Mouse (Mus musculus): ENCODE data around the gene Olfr1135.

Olfr1135 gene

DNA sequence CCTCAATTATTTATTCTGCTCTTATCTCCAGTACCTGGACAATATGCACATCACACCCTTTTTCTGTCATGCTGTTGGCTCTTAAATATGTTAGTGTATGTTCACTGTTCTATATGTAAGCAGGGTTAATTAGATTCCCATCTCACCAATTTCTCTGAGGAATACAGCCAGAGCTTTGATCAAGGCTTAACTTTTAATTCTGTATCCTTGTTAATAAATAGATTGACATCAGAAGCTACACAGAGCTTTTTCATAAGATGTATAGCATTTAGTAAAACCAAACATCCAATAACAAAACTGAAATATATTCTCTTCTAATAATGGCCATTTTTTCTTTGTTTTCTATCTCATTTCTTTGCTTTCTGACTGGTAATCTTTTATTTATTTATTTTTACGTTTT, at the start of gene Olfr1135:
Gene Olfr1135, minus strand, starts transcription at position 101 of the 400 bp plus-strand sequence.
- DNase-seq = no peak

DNA sequence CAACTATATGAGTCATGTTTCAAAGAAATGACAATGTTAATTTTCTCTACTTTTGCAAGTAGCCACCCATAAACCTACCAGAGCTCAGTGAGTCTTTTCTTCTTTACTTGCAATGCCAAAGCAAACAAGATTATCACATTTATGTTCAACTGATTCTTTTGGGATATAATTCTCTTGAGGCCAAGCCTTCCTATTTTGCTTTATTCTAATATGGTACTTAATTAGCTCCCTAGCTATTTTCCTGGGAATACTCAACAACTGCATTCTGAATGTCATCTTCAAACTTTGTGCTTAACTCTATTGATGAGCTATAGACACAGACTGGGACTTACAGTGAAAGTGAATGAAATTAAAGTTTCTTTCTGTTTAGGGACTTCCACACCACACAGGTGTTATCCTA, 39.6 kb upstream of the Olfr1135 start, which contains the start of gene Olfr1137:
Gene Olfr1137, minus strand, starts transcription at position 101 of the 400 bp plus-strand sequence.
- DNase-seq = no peak

DNA sequence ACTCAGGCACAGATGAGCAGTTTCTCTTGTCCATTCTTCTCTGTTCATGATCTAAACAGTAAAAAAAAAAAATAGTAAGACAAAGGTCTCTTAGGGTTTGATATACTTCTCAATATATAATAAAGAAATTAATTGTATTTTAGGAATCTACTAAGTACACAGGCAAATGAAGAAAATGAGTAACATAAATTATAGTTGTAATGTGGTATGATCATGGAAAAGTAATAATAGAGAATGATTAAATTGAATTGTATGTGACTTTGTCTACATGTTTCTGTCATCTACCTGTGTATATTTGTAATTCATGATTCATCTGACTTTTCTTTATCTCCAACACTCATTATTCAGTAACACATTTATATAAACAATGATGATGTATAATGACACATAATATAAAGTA, 20.4 kb upstream of the Olfr1135 start, which contains the start of gene Olfr1136:
Gene Olfr1136, minus strand, starts transcription at position 101 of the 400 bp plus-strand sequence.
- no peak for DNase-seq

DNA sequence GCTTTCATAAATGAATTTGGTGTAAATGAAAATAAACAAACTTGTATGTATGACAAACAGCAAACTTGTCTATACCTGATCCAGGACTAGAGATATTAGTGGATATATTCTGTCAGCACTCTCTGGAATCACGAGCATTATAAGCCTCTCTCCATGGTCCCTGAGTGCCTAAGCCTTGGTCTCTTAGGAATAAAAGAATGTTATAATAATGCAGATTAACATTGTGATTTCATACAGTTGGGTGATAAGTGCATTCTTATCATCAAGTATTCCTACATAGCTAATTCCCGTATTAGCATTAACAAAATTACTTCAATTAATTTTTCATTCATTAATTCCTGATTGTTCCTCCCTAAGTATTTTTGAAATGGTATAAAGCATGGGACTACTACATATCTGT, 15.1 kb downstream of the Olfr1135 start, which contains the start of gene Olfr1134:
Gene Olfr1134, minus strand, starts transcription at position 101 of the 400 bp plus-strand sequence.
- no peak for DNase-seq

DNA sequence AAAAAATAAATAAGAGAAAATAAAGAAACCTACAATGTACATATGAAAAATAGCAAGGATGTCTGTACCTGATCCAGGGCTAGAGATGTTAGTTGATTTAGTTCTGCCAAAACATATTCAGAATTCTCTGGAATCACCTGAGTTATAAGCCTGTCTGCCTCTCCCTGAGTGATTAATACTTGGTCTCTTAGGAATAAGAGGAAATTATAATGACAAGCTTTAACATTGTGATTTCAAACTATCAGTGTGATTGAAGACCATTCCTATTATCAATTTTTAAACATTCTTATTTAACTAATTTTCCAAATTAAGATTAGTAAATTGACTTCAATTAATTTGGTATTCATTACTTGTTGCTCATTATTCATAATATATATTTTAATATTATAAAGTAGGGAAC, 26.2 kb downstream of the Olfr1135 start, which contains the start of gene Olfr1133:
Gene Olfr1133, minus strand, starts transcription at position 101 of the 400 bp plus-strand sequence.
- DNase-seq = no peak

DNA sequence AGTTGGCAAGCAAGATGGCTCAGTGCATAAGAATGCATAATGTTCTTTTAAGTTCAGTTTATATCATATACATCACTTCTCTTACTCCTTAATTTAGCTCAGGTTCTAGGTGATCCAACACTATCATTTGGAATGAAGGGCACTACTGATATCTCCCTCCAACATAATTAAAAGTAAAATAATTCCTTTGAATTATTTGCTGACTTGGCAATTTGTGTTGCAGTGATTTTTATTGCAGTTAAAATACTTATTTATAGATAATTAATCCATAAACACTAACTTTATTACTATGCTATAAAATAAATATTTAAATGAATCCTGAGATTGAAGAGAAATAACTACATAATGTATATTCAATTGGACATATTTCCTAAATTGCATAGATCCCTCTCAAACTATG, 31.0 kb downstream of the Olfr1135 start:
- DNase-seq = no peak

DNA sequence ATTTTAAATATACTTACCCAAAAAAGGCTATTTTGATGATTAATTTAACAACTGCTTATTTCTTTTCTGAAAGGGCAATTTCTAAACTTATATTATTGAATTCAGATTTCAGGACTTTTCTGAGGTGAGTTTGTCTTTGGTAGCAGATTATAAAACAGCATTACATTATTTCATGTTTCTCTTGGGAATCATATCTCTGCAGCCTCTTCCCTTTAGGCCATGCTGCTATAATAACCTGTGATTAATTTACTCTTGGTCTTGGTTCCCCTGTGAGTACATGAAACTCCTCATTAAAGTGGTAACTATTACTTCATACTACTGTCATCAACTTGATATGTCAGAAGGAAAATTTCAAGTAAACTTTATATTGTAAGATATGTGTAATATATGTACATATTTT, 36.0 kb downstream of the Olfr1135 start, which contains the start of gene Olfr1132:
Gene Olfr1132, minus strand, starts transcription at position 101 of the 400 bp plus-strand sequence.
- DNase-seq = no peak

DNA sequence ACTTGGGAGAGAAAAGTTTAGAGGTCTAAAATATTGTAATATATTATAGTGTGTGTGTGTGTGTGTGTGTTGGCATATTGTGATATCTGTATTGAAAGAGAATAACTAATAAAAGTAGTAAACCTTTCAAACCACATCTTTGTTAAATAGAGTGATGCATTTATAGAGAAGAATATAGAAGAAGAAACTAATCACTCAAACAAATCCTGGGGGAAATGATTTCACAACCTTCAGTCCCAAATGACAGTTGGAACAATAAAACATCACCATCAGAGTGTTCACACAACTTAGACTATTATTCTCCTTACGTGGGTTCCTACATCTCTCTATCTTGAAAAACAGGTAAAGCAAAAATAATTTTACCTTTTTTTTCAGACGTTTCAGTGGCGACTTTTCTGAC, 46.7 kb downstream of the Olfr1135 start, which contains the start of gene Olfr1131:
Gene Olfr1131, plus strand, starts transcription at position 301 of the 400 bp plus-strand sequence.
- no peak for DNase-seq

All from right cerebral cortex, adult 18-20 months (tissue).